Mouse (Mus musculus): ENCODE results near the gene Wfdc1. TPM values are rescaled to one million over a fixed set of nuclear protein-coding genes. Genes with fewer than 3 reads are reported as not detected.

Wfdc1 gene
- polyA plus RNA-seq, 1 experiment from 2014 or later = 6.0 TPM

DNA sequence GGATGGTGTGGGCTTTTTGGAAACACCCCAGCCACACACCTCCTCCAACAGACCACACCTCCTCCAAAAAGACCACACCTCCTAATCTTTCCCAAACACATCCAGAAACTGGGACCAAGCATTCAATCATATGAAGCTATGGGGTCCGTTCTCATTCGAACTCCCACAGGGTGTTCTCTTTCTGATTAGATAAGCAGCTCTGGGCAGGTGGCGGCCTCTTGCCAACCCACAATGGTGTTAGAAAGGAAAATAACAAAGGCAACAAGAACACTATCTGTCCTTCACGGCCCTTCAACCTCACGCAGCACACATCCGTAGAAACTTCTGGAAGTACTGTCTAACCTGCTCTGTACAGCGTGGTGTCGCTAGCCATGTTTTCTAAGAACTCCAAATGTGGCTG is 60.9 kb downstream of the Wfdc1 start:
- H3K4me1 ChIP-seq (ENCODE audit: control insufficient read depth, insufficient read depth, low read length) = no peaks in the 10 kb centered on the region
- H3K36me3 ChIP-seq (ENCODE audit: control insufficient read depth, insufficient read depth, low read length) = no peaks in the 10 kb centered on the region
- H3K4me2 ChIP-seq (ENCODE audit: low read length) = no peak overlapping the region
- no peaks in the 10 kb centered on the region for H3K9me3 ChIP-seq (replicated peaks; ENCODE audit: control insufficient read depth, low read length, poor library complexity, severe bottlenecking)
- H3K27ac ChIP-seq (ENCODE audit: low read length) = no peak overlapping the region
- H3K27me3 ChIP-seq (ENCODE audit: control insufficient read depth, insufficient read depth, low read depth, low read length) = no peaks in the 10 kb centered on the region
- ATAC-seq = no peak
- H3K4me3 ChIP-seq (ENCODE audit: low read depth, low read length) = no peak overlapping the region
- WGBS = 91% methylated on average over 8 of the region's 8 CpGs
- no peak overlapping the region for H3K9ac ChIP-seq (ENCODE audit: low read depth, low read length)

DNA sequence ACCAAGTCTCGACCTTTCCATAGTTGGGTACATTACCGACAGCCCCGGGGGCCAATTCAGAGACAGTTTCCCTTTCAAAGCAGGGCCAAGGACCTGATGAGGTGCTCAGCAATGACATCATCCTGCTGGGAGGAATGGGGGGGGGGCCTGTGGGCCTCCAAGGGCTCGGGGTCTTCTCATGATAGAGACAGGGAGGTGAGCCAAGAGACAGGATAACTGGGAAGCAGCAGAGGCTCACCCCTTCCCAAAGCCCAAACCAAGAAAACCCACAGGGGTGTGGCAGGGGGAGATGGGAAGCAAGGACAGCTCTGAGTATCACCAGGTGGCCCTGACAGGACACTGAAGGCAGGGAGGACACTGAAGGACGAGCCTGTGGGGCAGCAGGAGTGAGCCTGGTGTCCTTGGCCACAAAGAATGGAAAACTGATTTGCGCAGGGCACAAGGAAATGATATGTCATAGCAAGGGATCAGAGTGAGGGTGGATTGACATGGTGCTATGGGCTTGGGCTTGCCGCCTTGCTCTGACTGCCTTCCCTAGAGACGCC is 62.3 kb downstream of the Wfdc1 start:
- no peak for ATAC-seq
- H3K9ac ChIP-seq (ENCODE audit: low read depth, low read length) = no peak overlapping the region
- H3K27ac ChIP-seq (ENCODE audit: low read length) = no peak overlapping the region
- H3K9me3 ChIP-seq (replicated peaks; ENCODE audit: control insufficient read depth, low read length, poor library complexity, severe bottlenecking) = no peaks in the 10 kb centered on the region
- H3K4me1 ChIP-seq (ENCODE audit: control insufficient read depth, insufficient read depth, low read length) = no peaks in the 10 kb centered on the region
- WGBS = 92% methylated on average over 8 of the region's 8 CpGs
- H3K27me3 ChIP-seq (ENCODE audit: control insufficient read depth, insufficient read depth, low read depth, low read length) = no peaks in the 10 kb centered on the region
- H3K4me2 ChIP-seq (ENCODE audit: low read length) = no peak overlapping the region
- H3K4me3 ChIP-seq (ENCODE audit: low read depth, low read length) = no peak overlapping the region
- H3K36me3 ChIP-seq (ENCODE audit: control insufficient read depth, insufficient read depth, low read length) = no peaks in the 10 kb centered on the region

DNA sequence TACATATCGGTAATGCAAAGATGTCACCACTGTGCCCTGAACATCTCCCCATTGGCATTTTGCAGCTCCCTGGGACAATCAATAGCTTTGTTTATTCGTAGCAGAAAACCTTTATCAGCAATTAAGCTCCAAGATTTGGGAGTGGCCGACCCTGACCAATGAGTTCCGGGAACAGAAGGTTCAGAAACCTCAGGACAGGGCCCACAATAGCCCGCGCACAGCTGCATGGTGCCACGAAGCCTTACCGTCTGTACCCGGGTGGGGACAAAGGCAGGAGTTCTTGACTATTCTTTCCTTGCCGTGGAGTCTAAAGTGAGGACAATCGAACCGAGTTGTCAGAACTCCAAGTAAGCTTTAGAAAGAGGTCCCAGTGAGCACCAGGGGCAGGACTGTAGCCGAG is 65.9 kb downstream of the Wfdc1 start:
- Histone ChIP-seq H3K36me3 (ENCODE audit: control insufficient read depth, insufficient read depth, low read length) (no peaks in the 10 kb centered on the region), H3K27me3 (ENCODE audit: control insufficient read depth, insufficient read depth, low read depth, low read length) (no peaks in the 10 kb centered on the region), H3K9ac (ENCODE audit: low read depth, low read length) (no peak overlapping the region), H3K4me2 (ENCODE audit: low read length) (no peak overlapping the region), H3K4me3 (ENCODE audit: low read depth, low read length) (no peak overlapping the region), H3K27ac (ENCODE audit: low read length) (no peak overlapping the region), H3K9me3 (replicated peaks; ENCODE audit: control insufficient read depth, low read length, poor library complexity, severe bottlenecking) (no peaks in the 10 kb centered on the region), H3K4me1 (ENCODE audit: control insufficient read depth, insufficient read depth, low read length) (no peaks in the 10 kb centered on the region)
- 70% methylated on average over 13 of the region's 13 CpGs for WGBS
- ATAC-seq = no peak

DNA sequence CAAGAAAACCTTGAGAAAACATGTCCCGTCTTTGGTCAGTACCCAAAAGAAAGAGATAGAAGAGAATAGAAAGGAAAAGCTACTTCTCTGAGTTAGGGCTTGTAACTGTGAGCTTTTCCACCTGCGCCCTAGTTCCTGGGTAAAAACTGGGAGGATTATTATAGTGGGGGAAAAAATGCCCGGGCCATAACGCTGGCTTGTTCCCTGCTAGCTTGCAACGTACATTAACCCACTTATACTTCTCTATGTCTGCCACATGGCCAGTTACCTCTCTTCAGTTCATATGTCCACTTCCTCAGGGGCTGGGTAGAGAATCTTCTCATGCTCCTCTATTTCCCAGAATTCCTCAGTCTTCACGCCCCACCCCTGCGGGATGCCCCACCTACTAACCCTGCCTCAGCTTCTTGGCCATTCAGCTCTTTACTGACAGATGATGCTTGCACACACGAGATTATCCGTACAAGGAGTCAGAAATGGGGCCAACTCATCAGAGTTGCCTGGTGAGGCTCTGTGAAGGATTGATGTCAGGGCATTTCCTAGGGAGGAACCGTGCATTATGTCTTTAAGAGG is 70.3 kb downstream of the Wfdc1 start:
- H3K9ac ChIP-seq (ENCODE audit: low read depth, low read length) = no peak overlapping the region
- WGBS = 89% methylated on average over 10 of the region's 10 CpGs
- no peak overlapping the region for H3K4me3 ChIP-seq (ENCODE audit: low read depth, low read length)
- no peak for ATAC-seq
- no peaks in the 10 kb centered on the region for H3K36me3 ChIP-seq (ENCODE audit: control insufficient read depth, insufficient read depth, low read length)
- H3K4me1 ChIP-seq (ENCODE audit: control insufficient read depth, insufficient read depth, low read length) = no peaks in the 10 kb centered on the region
- H3K27ac ChIP-seq (ENCODE audit: low read length) = no peak overlapping the region
- H3K4me2 ChIP-seq (ENCODE audit: low read length) = no peak overlapping the region
- H3K27me3 ChIP-seq (ENCODE audit: control insufficient read depth, insufficient read depth, low read depth, low read length) = no peaks in the 10 kb centered on the region
- H3K9me3 ChIP-seq (replicated peaks; ENCODE audit: control insufficient read depth, low read length, poor library complexity, severe bottlenecking) = no peaks in the 10 kb centered on the region

DNA sequence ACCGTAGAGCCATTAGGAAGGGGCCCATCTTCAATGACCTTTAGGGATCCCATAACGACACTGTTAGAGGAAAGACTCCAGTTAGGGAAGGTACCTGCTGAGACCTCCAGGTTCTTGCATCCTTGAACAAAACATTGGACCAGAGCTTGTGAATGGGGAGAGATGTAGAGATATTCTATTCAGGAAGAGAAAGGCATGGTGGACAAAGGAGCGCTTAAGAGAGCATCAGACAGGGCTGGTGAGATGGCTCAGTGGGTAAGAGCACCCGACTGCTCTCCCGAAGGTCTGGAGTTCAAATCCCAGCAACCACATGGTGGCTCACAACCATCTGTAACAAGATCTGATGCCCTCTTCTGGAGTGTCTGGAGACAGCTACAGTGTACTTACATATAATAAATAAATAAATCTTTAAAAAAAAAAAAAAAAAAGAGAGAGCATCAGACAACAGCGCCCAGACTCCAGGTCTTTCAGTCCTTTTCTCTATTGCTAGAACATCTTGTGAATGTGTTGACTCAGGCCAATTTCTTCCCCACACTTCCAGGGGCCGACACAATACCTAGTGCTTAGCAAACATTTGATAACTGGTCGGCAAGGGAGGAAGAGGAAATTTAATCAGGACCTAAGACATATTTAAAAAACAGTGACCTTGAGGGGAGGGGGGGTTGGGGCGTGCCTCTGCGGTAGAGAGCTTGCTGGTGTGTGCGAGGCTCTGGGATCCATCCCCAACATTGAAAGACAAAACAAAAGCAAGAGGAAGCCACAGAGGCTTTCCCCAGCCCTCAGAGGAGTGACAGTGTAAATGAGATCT is 71.1 kb downstream of the Wfdc1 start:
- Histone ChIP-seq H3K36me3 (ENCODE audit: control insufficient read depth, insufficient read depth, low read length) (no peaks in the 10 kb centered on the region), H3K27me3 (ENCODE audit: control insufficient read depth, insufficient read depth, low read depth, low read length) (no peaks in the 10 kb centered on the region), H3K9ac (ENCODE audit: low read depth, low read length) (no peak overlapping the region), H3K27ac (ENCODE audit: low read length) (no peak overlapping the region), H3K4me2 (ENCODE audit: low read length) (no peak overlapping the region), H3K4me3 (ENCODE audit: low read depth, low read length) (no peak overlapping the region), H3K9me3 (replicated peaks; ENCODE audit: control insufficient read depth, low read length, poor library complexity, severe bottlenecking) (no peaks in the 10 kb centered on the region), H3K4me1 (ENCODE audit: control insufficient read depth, insufficient read depth, low read length) (no peaks in the 10 kb centered on the region)
- WGBS = 83% methylated on average over 11 of the region's 11 CpGs
- no peak for ATAC-seq

Other genes starting within 250 kb of the Wfdc1 start
- 0.45 TPM in 2 replicates for gene Osgin1, start 232.2 kb upstream of the Wfdc1 start, polyA plus RNA-seq (2015; fragmentation: Nextera tagmentation; extraction: Ambion mirVana)
- 65.7 and 85.9 TPM in 2 replicates for gene Necab2, start 219.6 kb upstream of the Wfdc1 start, polyA plus RNA-seq (2015; fragmentation: Nextera tagmentation; extraction: Ambion mirVana)
- 0.12 TPM in 1 of 2 replicates, not detected in the other for gene Slc38a8, start 164.7 kb upstream of the Wfdc1 start, polyA plus RNA-seq (2015; fragmentation: Nextera tagmentation; extraction: Ambion mirVana)
- gene Mbtps1, start 107.6 kb upstream of the Wfdc1 start, polyA plus RNA-seq (2015; fragmentation: Nextera tagmentation; extraction: Ambion mirVana) = 51.4 and 61.3 TPM in 2 replicates
- 197 and 206 TPM in 2 replicates for gene Hsdl1, start 91.2 kb upstream of the Wfdc1 start, polyA plus RNA-seq (2015; fragmentation: Nextera tagmentation; extraction: Ambion mirVana)
- 0.75 and 0.83 TPM in 2 replicates for gene Dnaaf1, start 91.1 kb upstream of the Wfdc1 start, polyA plus RNA-seq (2015; fragmentation: Nextera tagmentation; extraction: Ambion mirVana)
- 14.3 and 14.6 TPM in 2 replicates for gene Taf1c, start 61.1 kb upstream of the Wfdc1 start, polyA plus RNA-seq (2015; fragmentation: Nextera tagmentation; extraction: Ambion mirVana)
- 0.10 and 0.19 TPM in 2 replicates for gene Adad2, start 53.6 kb upstream of the Wfdc1 start, polyA plus RNA-seq (2015; fragmentation: Nextera tagmentation; extraction: Ambion mirVana)
- 0.26 and 1.6 TPM in 2 replicates for gene Kcng4, start 30.7 kb upstream of the Wfdc1 start, polyA plus RNA-seq (2015; fragmentation: Nextera tagmentation; extraction: Ambion mirVana)
- 0.18 and 0.20 TPM in 2 replicates for gene Atp2c2, start 33.6 kb downstream of the Wfdc1 start, polyA plus RNA-seq (2015; fragmentation: Nextera tagmentation; extraction: Ambion mirVana)
- gene Tldc1, start 112.1 kb downstream of the Wfdc1 start, polyA plus RNA-seq (2015; fragmentation: Nextera tagmentation; extraction: Ambion mirVana) = 10.9 and 12.2 TPM in 2 replicates
- 126 and 139 TPM in 2 replicates for gene Cotl1, start 174.2 kb downstream of the Wfdc1 start, polyA plus RNA-seq (2015; fragmentation: Nextera tagmentation; extraction: Ambion mirVana)
- 16.6 and 18.5 TPM in 2 replicates for gene Klhl36, start 195.9 kb downstream of the Wfdc1 start, polyA plus RNA-seq (2015; fragmentation: Nextera tagmentation; extraction: Ambion mirVana)
- gene Usp10, start 244.0 kb downstream of the Wfdc1 start, polyA plus RNA-seq (2015; fragmentation: Nextera tagmentation; extraction: Ambion mirVana) = 139 and 140 TPM in 2 replicates
- 6.4 and 7.5 TPM in 2 replicates for gene Gm20388, start 244.5 kb downstream of the Wfdc1 start, polyA plus RNA-seq (2015; fragmentation: Nextera tagmentation; extraction: Ambion mirVana)

Data from midbrain, embryonic 16.5 days (tissue).